ENCODE assay signal across 8 mouse cellular contexts in the genomic region with DNA sequence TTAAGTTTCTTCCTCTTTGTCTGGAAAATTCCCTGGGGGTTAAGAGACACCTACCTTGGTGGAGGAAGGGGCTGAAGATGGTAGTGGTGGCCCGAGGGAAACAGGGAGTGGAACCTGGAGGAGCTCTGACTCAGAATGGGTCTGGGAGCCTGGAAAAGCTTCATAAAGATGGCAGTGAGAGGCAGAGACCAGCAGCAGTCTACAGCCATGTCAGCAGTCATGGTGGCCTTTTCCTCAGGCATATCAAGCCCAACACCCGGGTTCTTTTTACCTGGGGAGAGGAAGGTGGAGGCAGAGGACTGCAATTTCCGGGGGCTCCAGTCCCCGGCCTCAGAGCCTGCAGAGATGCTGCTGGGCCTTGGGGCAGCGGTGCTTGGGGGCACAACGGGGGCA. TPM values are rescaled to one million over a fixed set of nuclear protein-coding genes. Genes with fewer than 3 reads are reported as not detected.
DNase-seq lines count a peak whose midpoint lies in the region; ATAC-seq and TF ChIP-seq lines count a peak whose summit lies in the region.

No protein-coding gene starts in this region.

- H3K27ac ChIP-seq in kidney, adult 2 months (ENCODE audit: insufficient read depth, low read depth, low read length) = no peak overlapping the region
- peak overlapping the region; percentile 48; the same call in 1 of the 2 replicates for H3K27ac ChIP-seq in bone marrow, adult 2 months (ENCODE audit: control insufficient read depth, insufficient read depth, low read depth, low read length, poor library complexity)
- H3K27ac ChIP-seq in hindbrain, embryonic 13.5 days = peak overlapping the region; percentile 91
- H3K27ac ChIP-seq in midbrain, embryonic 15.5 days = peak overlapping the region; percentile 87

- peak overlapping the region; percentile 71 for H3K4me3 ChIP-seq in kidney, adult 2 months (ENCODE audit: insufficient read depth, low read depth, low read length)
- H3K4me3 ChIP-seq in bone marrow, adult 2 months (replicated peaks; ENCODE audit: control insufficient read depth, low read depth, low read length) = peak overlapping the region; percentile 99
- H3K4me3 ChIP-seq in hindbrain, embryonic 13.5 days = peak overlapping the region; percentile 52
- peak overlapping the region; percentile 56 for H3K4me3 ChIP-seq in midbrain, embryonic 15.5 days

- TF ChIP-seq POLR2A in kidney, adult 2 months (IDR thresholded peaks at IDR 0.05; ENCODE audit: low read depth, low read length) = no peak
- TF ChIP-seq POLR2A in bone marrow, adult 2 months (IDR thresholded peaks at IDR 0.05; ENCODE audit: borderline replicate concordance, control insufficient read depth, low read depth, low read length) = no peak

- no peaks in the 10 kb centered on the region for H3K27me3 ChIP-seq in kidney, adult 2 months (replicated peaks; ENCODE audit: control insufficient read depth, insufficient read depth, low read length)
- H3K27me3 ChIP-seq in hindbrain, embryonic 13.5 days = no peaks in the 10 kb centered on the region
- H3K27me3 ChIP-seq in midbrain, embryonic 15.5 days (replicated peaks) = no peaks in the 10 kb centered on the region

- H3K4me2 ChIP-seq in hindbrain, embryonic 13.5 days = peak overlapping the region; percentile 60
- peak overlapping the region; percentile 58 for H3K4me2 ChIP-seq in midbrain, embryonic 15.5 days

- H3K9ac ChIP-seq in hindbrain, embryonic 13.5 days = peak overlapping the region; percentile 87
- H3K9ac ChIP-seq in midbrain, embryonic 15.5 days = peak overlapping the region; percentile 74

- WGBS in kidney, adult 2 months = 11% methylated on average over 6 of the region's 6 CpGs
- WGBS in bone marrow, adult 2 months = 21% methylated on average over 6 of the region's 6 CpGs
- 27% methylated on average over 6 of the region's 6 CpGs for WGBS in hindbrain, embryonic 13.5 days
- WGBS in midbrain, embryonic 15.5 days = 47% methylated on average over 4 of the region's 6 CpGs

- no peak for DNase-seq in kidney, adult 2 months
- DNase-seq in kidney, postnatal 10 days = no peak
- DNase-seq in retina, embryonic 14.5 days (ENCODE audit: low spot score) = no peak
- no peak for DNase-seq in adrenal gland, postnatal 4 days (ENCODE audit: low spot score in 2 of 2)
- DNase-seq in gastrocnemius, postnatal 25 days = no peak

- peaks cover 2% of the 10 kb centered on the region; the same call in 1 of the 2 replicates for H3K4me1 ChIP-seq in kidney, adult 2 months (ENCODE audit: control insufficient read depth, insufficient read depth, low read length)
- H3K4me1 ChIP-seq in bone marrow, adult 2 months (ENCODE audit: control insufficient read depth, insufficient read depth, low read length) = no peaks in the 10 kb centered on the region; the same call in 1 of the 2 replicates
- H3K4me1 ChIP-seq in hindbrain, embryonic 13.5 days (replicated peaks) = peaks cover 12% of the 10 kb centered on the region
- H3K4me1 ChIP-seq in midbrain, embryonic 15.5 days = peaks cover 9% of the 10 kb centered on the region

- no peaks in the 10 kb centered on the region for H3K9me3 ChIP-seq in hindbrain, embryonic 13.5 days
- no peaks in the 10 kb centered on the region for H3K9me3 ChIP-seq in midbrain, embryonic 15.5 days

- ATAC-seq in hindbrain, embryonic 13.5 days (ENCODE audit: low FRiP score) = no peak
- no peak for ATAC-seq in midbrain, embryonic 15.5 days (replicated peaks)

- no peaks in the 10 kb centered on the region for H3K36me3 ChIP-seq in kidney, adult 2 months (ENCODE audit: control insufficient read depth, insufficient read depth, low read length)
- H3K36me3 ChIP-seq in hindbrain, embryonic 13.5 days = peaks cover 20% of the 10 kb centered on the region; the same call in 1 of the 2 replicates
- H3K36me3 ChIP-seq in midbrain, embryonic 15.5 days (replicated peaks) = no peaks in the 10 kb centered on the region

- no peak for TF ChIP-seq CTCF in kidney, adult 2 months (conservative IDR thresholded peaks at IDR 0.05; ENCODE audit: insufficient read depth, insufficient read length, low read depth, low read length)
- no peak for TF ChIP-seq CTCF in bone marrow, adult 2 months (IDR thresholded peaks at IDR 0.05; ENCODE audit: control insufficient read depth, insufficient read depth, low read length)

RNA-seq across cellular contexts. Expression of a gene that starts 0.9 kb away (rescaled TPM):
- 91.7 and 131 TPM in 2 replicates for polyA plus RNA-seq in kidney, adult 2 months (2012; rRNA removed)
- polyA plus RNA-seq in bone marrow, adult 2 months (2011; ENCODE audit: insufficient read depth, insufficient read length, low replicate concordance, missing spikeins) = 41.4 and 97.5 TPM in 2 replicates
- polyA plus RNA-seq in hindbrain, embryonic 13.5 days (2015; fragmentation: Nextera tagmentation; extraction: Ambion mirVana) = 38.5 and 39.7 TPM in 2 replicates
- 44.0 and 48.7 TPM in 2 replicates for polyA plus RNA-seq in midbrain, embryonic 15.5 days (2015; fragmentation: Nextera tagmentation; extraction: Ambion mirVana)
- total RNA-seq in adrenal gland, postnatal 4 days (2021) = 100 to 1,000 TPM; 127 to 128 TPM
- total RNA-seq in gastrocnemius, postnatal 25 days (2021) = 10 to 100 TPM; 37.4 to 40.6 TPM

RNA-seq across cellular contexts. Expression of a gene that starts 56.6 kb away (rescaled TPM):
- 34.3 and 37.3 TPM in 2 replicates for polyA plus RNA-seq in kidney, adult 2 months (2012; rRNA removed)
- polyA plus RNA-seq in bone marrow, adult 2 months (2011; ENCODE audit: insufficient read depth, insufficient read length, low replicate concordance, missing spikeins) = 38.5 and 58.8 TPM in 2 replicates
- 50.8 and 52.1 TPM in 2 replicates for polyA plus RNA-seq in hindbrain, embryonic 13.5 days (2015; fragmentation: Nextera tagmentation; extraction: Ambion mirVana)
- 52.6 and 54.0 TPM in 2 replicates for polyA plus RNA-seq in midbrain, embryonic 15.5 days (2015; fragmentation: Nextera tagmentation; extraction: Ambion mirVana)
- total RNA-seq in adrenal gland, postnatal 4 days (2021) = 10 to 100 TPM; 93.9 to 95.8 TPM
- 10 to 100 TPM; 26.0 to 35.7 TPM for total RNA-seq in gastrocnemius, postnatal 25 days (2021)
